Mouse (Mus musculus): Measurements from ENCODE around the gene Lrmda.

GRCm38 (mm10) chr14:22586796-22587195 is 567.3 kb downstream of the Lrmda start:
- no peak for TF ChIP-seq CTCF (conservative IDR thresholded peaks at IDR 0.05; ENCODE audit: low read length)
- no peak for TF ChIP-seq NANOG (IDR thresholded peaks at IDR 0.05; ENCODE audit: borderline replicate concordance, low read length)
- TF ChIP-seq POU5F1 (IDR thresholded peaks at IDR 0.05; ENCODE audit: borderline replicate concordance, low read length) = no peak
